Mouse (Mus musculus) heart, adult 11 months (tissue): ENCODE results near the gene Ubr3.
"Not testable (repeated sequence)": the region's sequence is repeated elsewhere in the genome, so short reads cannot be mapped to it uniquely, and the experiment has no call there.

Experiments used
- DNase-seq: peaks from one replicate; pipeline ENCODE4 v3.0.0; 2022

Ubr3 gene

DNA sequence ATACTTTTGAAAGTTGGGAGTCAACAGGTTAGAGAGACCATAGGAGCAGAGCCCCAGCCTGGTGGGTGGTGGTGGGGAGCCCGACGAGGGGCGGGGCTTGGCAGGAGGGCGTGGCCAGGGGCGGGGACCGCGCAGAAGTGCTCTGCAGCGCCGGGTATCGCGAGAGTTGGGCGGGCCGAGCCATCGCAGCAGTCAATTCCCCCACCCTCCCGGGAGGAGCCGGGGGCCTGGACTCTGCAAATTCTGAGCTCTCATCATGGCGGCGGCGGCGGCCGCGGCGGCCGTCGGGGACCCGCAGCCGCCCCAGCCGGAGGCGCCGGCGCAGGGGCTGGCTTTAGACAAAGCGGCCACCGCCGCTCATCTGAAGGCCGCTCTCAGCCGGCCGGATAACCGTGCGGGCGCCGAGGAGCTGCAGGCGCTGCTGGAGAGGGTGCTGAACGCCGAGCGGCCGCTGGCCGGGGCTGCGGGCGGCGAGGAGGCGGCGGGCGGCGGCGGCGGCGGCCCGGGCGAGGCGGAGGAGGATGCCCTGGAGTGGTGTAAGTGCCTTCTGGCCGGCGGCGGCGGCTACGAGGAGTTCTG is at the start of gene Ubr3:
TSS of gene Ubr3 (plus strand) at position 208 of the 579 bp plus-strand sequence.
- DNase-seq: peak; percentile 100

DNA sequence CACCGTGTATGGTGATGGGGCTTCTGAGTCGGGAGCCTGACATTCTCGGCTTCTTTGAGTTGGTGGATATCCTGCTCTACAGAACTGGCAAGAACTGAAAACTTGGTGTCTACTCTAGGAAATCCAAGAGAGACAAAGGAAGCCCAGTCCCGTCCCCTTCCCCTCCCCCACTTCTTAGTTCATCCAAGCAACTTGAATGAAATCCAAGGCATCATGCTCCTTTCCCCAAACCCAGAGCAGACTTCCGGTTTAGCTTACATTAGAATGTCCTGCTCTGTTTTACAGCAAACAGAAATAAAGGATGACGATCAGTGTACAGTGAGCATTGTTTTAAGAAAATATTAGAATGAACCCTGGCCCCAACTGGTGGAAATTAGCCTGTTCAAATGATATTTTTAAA is 47.8 kb upstream of the Ubr3 start:
- no peak for DNase-seq

DNA sequence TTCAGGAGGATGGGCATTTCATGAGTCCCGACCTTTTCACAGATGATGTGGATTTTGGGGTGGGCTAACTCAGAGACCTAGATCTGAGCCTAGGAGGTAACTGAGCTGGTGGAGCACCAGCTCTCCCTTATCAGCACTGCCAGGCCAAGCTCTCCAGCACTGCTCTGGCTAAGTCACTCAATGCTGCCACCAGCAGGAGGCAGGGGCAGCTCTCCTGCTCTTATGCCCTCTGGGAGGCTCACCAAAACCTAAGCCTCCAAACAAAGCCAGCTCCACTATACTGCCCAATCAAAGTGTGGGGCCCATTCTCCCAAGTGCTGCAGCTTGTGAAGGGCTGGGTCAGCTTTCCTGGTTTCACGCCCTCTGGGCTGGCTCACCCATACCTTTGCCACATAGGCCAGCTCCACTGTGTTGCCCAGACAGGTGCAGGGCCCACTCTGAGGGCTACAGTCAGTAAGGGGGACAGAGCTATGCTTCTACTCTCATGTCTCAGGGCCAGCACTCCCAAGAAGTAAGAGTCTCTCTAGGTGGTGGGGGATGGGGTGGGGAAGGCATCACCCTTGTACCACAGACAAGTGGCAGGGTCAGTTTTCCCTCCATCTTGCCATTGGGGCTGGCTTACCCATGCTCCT is 45.5 kb upstream of the Ubr3 start:
- DNase-seq: no peak

DNA sequence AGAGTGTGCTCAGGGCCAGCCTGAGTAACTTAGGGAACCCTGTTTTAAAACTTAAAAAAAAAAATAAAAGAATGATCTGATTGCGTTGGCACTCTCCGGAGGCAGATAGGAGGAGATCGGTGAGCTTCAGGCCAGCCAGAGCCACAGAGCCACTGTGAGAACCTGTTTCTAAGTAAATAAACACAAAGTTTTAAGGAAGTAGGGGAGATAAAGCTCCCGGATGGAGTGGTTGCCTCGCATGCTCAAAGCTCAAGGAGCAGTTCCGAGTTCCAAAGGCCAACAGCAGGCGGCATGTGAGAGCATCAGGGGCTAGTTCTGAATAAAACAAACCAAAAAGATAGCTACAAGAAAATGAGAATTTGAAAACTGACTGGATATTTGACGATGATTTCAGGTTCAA is 40.7 kb upstream of the Ubr3 start:
- no peak for DNase-seq

DNA sequence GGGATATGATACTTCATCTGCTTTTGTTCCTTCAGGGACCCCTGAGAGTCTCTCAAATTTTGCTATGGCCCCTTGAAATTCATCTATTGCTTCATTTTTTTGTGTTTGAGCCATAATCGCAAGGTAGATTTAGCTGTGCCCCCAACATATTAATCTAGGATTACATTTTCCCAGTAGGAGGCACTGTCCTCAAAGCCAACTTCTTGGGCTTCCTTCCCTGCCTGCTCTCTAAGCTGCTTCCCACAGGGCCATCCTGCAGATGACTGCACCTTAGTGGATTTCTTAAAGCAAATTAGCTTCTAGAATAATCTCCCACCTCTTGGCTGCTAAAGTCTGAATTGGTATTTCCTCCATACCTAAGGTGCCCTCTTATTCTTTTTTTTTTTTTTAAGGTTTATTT is 39.2 kb upstream of the Ubr3 start:
- no peak for DNase-seq

DNA sequence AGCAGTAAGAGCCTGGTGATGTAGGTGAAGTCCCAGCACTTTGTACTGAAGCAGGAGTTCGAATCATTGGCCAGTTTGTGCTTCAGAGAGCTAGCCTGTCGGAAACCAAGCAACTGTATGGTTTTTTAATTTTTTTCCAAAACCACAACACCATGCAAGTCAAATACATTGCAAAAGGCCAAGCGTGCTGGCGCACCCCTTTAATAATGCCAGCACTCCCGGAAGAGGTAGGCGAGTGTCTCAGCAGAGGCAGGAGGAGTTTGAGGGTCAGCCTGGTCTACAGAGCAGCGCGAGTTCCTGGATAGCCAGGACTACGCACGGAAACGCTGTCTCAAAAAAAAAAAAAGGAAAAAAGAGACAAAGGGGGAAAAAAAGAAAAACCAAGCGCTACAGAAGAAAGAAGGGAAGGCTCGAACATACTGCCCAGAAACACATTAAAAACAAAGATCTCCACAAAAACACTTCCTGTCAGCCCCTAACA is 36.0 kb upstream of the Ubr3 start:
- peak; percentile 96 for DNase-seq

DNA sequence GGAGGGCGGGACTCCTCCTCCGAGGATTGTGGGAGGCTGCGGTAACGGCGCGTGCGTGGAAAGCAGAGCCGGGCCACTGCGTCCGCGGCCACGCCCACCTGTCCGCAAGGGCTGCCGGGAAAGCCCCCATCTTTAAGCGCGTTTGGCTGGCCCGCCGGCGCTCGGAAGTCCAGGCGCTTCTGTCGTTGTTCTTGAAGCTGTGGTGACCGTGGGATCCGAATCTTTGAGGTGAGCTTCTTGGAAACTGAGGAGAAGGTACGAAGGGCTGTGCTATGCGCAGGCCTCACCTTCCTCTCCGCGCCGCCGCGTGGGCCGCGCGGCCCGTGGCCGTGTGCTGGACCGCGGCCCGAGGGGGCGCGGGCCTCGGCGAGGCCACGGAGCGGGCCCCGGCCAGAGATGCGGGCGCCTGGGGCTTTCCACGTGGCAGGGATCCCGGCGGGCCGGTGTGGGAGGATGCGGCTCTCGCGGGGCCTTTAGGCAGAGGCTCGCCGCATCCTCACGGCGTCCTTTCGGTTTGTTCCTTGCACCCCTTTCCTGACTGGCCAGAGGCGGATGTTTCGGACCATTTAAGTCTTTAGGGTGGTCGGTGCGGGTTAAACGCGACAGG is 35.5 kb upstream of the Ubr3 start, which contains the start of gene Ssb:
TSS of gene Ssb (plus strand) at position 78 of the 607 bp plus-strand sequence.
- DNase-seq: peak; percentile 99

DNA sequence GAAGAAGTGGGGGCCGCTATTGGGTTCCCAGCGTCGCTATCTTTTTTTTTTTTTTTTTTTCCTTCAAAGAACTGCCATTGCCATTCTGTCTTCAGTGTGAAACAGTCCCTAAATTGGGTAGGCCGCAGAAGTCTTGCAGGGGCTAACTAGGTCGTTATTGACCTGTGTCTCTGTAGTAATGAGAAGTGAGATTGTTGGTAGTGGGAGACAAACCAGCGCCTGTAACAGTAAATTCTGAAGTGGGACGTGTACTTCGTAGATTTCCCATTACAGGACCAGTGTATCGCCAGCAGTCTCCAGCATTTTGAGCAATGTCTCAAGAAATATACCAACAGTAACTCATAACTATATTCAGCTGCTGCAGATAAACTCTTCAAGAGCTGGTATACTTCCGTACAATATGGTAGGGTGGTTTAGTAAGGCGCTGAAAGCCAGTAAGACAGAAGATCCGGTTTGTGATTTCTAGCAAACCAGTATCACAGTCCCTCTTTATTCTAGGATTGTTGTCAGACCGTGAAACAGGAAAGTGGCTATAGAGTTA is 34.9 kb upstream of the Ubr3 start:
- no peak for DNase-seq

DNA sequence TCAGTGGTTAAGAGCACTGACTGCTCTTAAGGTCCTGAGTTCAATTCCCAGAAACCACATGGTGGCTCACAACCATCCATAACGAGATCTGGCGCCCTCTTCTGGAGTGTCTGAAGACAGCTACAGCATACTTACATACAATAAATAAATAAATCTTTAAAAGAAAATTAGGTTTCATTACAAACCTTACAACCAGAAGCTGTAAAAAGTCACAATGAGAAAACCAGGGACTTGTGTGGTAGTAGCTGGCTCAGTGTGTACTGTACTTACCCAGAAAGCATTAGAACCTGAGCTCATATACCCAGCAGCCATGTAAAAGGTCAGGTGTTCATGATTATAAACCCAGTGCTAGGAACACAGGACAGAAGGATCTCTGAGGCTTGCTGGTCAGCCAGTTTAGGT is 13.1 kb upstream of the Ubr3 start:
- peak; percentile 56 for DNase-seq

DNA sequence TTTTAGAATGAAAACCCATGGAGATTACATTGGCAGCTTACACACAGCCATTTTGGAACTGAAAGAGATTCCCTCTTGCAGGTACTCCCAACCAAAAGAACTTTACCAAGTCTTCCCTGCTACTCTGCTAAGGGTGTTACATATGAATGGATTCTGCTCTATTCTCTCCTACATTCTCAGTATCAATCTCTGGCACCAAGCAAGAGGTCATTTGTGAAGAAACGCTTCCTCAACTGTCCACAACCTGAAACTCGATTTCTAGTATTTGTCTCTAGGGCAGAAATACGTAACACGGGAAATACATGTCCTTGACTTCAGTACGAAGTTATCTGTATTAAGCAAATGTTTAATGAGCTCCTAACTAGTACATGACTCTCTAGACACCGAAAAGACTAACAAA is 12.5 kb upstream of the Ubr3 start:
- DNase-seq: no peak

DNA sequence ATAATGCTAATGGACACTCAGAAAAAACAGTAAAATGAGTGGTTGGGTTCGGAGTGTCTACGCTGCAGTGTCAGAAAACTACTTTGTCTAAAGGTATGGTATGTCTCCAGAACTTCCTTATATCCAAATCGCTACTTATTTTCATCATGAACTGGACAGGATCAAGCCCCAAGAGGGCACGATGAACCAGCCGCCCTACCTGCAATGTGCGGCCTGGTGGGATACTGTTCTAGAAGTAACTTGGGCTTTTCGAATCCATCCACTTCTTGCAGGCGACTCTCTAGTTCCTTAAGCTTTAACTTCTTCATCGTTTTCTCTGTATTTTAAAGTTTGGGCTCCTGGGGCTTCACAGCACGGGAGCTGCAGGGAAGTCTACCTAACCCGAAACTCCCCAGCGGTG is 12.0 kb upstream of the Ubr3 start:
- DNase-seq: no peak

DNA sequence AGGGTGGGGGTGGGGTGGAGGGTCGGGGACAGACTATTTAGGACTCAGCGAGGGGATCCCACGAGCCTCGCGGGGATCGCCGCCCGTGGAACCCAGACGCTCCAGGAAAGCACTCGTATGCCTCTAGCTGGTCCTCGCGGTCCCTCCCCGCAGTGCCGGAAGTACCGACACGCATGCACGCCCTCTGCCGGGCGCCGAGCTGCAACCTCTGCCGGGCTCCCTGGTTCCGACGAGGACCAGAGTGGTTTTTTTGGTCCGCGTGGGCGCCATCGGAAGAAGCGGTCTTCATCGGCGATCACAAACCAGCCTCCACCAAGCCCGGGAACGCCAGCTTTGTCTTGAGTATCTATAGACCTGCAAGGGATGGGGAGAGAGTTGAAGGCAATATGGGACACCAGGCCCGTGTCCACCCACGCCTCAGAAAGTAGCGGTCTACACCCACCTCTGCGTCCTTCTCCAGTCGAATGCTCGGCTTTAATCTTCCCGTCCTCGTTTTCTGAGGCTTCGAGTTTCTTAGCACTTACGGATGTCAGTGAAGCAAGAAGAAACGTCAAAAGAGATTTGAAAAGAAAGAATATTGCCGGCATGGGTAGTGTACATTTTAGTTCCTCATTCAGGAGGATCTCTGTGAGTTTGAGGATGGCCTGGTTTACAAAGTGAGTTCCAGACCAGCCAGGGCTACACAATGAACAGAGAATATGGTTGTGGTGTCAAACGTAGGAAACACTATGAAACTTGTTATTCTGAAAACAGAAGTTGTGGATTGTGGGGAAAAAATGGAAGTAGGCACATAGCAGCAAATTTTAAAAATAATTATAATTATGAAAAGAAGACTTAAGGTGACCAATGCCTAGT is 11.4 kb upstream of the Ubr3 start, which contains the start of gene Mettl5:
TSS of gene Mettl5 (minus strand) at position 165 of the 855 bp plus-strand sequence.
- DNase-seq: peak; percentile 98

DNA sequence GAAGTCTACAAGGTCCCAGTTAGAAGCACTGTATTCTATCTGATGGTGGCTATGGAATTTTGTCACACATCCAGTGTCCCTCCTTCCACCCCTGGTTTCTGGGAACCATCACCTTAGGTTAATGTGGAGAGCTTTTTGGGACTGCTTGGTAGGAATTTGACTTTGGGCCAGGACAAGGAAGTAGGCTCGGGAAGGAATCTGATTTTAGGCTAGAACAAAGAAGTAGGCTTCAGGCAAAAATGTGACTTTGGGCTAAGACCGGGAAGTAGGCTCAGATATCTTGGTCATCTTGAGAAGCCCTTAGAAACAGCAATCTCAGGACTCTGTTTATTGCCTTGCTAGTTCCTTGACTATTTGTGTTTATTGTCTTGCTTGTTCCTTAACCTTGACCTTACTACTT is 8.1 kb upstream of the Ubr3 start:
- no peak for DNase-seq

DNA sequence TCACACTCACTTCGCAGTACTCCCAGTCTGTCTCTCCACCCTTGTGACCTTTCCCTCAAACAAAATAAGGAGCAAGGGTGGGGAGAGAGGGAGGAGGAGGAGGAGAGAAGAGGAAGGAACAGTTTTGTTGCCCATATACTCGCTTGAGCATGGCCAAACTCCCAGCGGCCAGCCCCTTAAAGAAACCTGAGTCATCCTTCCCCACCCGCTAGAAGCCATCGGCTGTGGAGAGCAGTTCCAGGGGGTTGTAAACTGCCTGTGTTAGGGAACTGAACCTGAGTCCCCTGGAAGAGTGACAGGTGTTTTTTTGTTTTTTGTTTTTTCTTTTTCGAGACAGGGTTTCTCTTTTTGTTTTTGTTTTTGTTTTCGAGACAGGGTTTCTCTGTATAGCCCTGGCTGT is 6.2 kb upstream of the Ubr3 start:
- DNase-seq: no peak

DNA sequence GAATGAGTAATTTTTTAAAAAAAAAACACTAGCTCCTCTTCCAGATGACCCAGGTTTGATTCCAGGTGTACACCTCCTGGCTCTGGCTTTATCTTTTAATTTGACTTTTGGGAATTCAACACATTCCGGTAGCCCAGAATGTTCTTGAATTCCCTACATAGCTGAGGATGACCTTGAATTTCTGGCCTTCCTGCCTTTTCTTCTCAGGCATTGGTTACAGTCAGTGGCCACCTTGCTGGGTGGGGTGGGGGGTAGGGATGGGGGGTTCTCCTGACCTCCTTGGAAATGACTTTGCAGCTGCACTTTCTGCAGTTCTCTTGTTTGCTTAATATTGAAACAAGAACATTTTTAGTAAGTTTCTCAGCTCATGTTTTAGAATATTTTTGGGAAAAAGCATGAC is 3.9 kb upstream of the Ubr3 start:
- DNase-seq: peak; percentile 36

DNA sequence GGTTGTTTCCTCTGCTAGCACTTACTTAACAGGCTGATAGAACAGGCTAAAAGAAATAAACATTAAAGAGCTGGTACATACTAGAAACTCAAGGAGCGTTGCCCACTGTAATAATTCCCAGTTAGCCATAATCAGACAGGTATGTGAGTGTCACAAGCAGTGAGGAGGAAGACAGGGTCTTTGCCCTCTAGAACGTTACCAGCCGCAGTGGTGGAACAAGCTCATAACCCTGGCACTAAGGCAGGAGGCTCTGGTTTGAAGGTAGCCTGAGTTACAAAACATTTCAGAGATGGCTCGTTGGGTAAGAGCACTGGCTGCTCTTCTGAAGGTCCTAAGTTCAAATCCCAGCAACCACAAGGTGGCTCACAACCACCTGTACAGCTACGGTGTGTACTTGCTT is 3.2 kb upstream of the Ubr3 start:
- peak; percentile 81 for DNase-seq

DNA sequence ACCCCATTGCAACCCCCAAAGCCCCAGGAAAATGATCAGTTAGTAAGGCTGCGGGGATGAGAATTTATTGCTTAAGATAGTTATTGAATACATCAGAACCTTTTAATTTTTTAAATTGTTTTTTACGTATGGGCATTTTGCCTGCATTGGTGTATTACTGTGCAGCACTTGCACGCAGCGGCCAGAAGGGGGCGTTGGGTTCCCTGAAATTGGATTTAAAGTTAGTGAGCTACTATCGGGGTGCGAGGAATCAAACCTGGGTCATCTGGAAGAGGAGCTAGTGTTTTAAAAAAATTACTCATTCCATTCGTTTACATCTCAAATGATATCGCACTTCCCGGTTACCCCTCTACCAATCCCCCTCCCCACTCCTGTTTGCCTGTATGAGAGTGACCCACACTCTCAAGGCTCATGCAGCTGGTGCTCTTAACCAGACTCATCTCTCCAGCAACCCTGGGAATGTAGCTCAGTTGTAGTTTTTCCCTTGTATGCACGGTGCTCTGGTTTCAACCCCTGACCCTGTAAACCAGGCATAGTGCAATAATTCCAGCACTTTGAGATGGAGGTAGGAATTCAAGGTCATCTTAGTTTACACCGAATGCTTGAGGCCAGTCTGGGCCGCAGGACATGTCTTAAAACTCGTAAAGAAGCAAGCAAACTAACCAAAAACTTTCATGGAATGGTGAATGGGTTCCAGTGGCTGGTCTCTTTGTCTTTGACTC is 1.4 kb upstream of the Ubr3 start:
- peak; percentile 76 for DNase-seq

DNA sequence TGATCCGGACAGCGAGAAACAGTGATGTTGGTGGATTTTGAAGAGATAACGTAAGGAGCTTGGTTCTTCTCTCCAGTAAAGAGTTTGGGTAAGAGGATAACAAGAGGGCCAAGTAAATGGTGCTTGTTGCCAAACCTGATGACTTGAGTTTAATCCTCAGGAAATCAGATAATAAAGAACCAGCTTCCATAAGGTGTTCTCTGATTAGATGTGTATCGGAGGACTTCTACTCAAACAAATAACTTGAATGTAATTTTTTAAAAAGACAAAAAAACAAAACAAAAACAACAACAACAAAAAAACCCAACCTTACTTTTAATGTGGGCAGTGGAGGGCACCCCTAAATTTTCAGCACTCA is 843 bp upstream of the Ubr3 start:
- no peak for DNase-seq

DNA sequence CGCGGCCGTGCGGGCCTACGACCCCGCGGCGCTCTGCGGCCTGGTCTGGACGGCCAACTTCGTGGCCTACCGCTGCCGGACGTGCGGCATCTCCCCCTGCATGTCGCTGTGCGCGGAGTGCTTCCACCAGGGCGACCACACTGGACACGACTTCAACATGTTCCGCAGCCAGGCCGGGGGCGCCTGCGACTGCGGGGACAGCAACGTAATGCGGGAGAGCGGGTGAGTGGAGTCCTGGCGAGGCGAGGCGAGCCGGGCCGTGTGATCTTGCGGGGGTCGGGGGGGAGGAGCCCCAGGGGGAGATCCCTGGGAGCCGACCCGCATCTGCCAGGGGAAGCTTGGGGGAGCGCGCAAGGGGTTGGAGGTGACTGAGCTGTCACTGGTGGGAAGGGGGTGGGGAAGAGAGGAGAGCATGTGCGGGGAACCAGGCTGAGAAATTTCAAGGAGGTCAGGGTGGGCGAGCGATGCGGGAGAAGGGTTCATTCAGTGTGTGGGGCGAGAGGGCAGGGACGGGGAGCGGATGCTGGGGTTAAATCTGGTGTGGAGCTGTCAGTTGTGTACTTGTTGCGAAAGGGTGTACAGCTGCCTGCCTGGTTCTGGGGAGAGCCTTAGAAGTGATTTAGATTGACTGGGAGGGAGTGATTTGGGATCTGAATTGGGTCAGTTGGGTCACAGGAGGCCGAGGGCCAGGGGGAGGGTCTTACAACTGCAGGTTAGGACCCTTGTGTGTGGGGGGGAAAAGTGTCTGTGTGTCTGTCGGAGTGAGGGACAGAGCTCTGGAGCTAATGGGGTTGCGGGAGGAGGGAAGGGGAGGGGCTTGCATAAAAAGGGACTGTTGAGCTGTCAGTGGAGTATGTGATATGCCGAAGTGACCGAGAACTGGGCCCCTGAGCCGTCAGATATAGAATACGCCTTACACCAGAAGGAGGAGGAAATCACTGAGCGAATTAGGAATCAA is 851 bp downstream of the Ubr3 start:
- peak; percentile 98 for DNase-seq

DNA sequence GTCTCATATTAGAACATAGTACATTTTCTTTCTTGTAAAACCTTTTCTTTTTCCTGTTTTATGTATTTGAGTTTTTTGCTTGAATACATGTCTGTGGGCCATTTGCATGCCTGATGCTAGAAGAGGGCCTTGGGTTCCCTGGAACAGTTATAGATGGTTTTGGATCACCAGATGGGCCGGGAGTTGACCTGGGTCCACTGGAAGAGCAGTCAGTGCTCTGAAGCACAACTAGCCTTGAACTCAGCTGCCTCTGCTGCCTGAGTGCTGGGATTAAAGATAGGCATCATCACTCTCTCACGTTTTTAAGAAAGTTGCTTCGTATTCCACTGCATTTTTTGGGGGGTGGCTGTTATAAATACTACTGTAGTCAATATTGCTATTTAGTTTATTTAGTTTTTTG is 6.5 kb downstream of the Ubr3 start:
- peak; percentile 53 for DNase-seq

DNA sequence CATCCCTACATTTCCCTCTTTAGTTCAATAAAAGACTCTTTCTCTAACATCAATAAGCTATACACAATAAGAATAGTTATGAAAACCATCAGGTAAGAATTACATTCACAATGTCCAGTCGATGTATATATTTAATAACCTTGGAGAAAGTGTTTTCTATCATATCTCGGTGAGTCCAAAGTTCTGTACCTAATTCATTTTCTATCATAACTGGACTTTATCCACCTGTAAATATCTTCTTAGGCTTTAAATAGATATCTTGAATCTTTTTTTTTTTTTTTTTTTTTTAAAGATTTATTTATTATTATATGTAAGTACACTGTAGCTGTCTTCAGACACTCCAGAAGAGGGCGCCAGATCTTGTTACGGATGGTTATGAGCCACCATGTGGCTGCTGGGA is 10.3 kb downstream of the Ubr3 start:
- DNase-seq: not testable (repeated sequence)
